Comparison of ENCODE assay signal across 10 mouse cellular contexts in genomic region chr17:15585691-15586090, GRCm38 (mm10). TPM values are rescaled to one million over a fixed set of nuclear protein-coding genes. Genes with fewer than 3 reads are reported as not detected.
DNase-seq lines count a peak whose midpoint lies in the region.
"Had no signal": no experiment of that assay in that cellular context is flagged by ENCODE, and none has a peak within 500 bp of the region (broad histone marks: within the 10 kb centered on the region; RNA-seq: fewer than 3 reads in every experiment).

No protein-coding gene starts in this region.

- DNase-seq in gastrocnemius, adult 18-20 months (ENCODE audit: low spot score), result peak; percentile 34
- no peak for DNase-seq in gastrocnemius, postnatal 10 days
- peak; percentile 13 for DNase-seq in lung, postnatal 36 days
- DNase-seq in lung, postnatal 10 days, result no peak
- peak; percentile 14 for DNase-seq in T-cell, adult 2 months (ENCODE audit: low spot score)
- DNase-seq in retina, postnatal 1 day, result peak; percentile 67
- DNase-seq in right cerebral cortex, postnatal 36 days (ENCODE audit: low spot score in 2 of 2), result no peak
- DNase-seq in ovary, postnatal 10 days (ENCODE audit: low spot score), result no peak
- DNase-seq: heart, postnatal 10 days; kidney, postnatal 25 days had no signal

RNA-seq across cellular contexts. Expression of gene Prdm9, which starts 21.5 kb away (rescaled TPM):
- 1 to 10 TPM; 2.2 to 3.0 TPM for total RNA-seq in gastrocnemius, adult 18-20 months (2021)
- total RNA-seq in gastrocnemius, postnatal 10 days (2021), result 1 to 10 TPM; 2.4 to 6.9 TPM

RNA-seq across cellular contexts. Expression of gene Pdcd2, which starts 58.6 kb away (rescaled TPM):
- 10 to 100 TPM; 13.8 to 19.2 TPM for total RNA-seq in gastrocnemius, adult 18-20 months (2021)
- 10 to 100 TPM; 14.5 to 16.9 TPM for total RNA-seq in gastrocnemius, postnatal 10 days (2021)

Comparison
In these comparisons a context has a peak if more than half of its experiments do, and no peak if none do; other contexts are left out.
1. DNase-seq: peak in gastrocnemius, adult 18-20 months (single experiment), lung, postnatal 36 days (single experiment), T-cell, adult 2 months (single experiment) and retina, postnatal 1 day (single experiment); none in gastrocnemius, postnatal 10 days (single experiment), lung, postnatal 10 days (single experiment), right cerebral cortex, postnatal 36 days (0 of 2) and ovary, postnatal 10 days (single experiment).